Mouse (Mus musculus) E14TG2a.4 (cell line): ENCODE measurements at regions not wholly inside any gene's neighbourhood (a gene's known extent, or its start where the extent isn't known, plus 50 kb on each side); places are given as distances from the start of the nearest gene placed in this dataset.
"Not testable (repeated sequence)": the region's sequence is repeated elsewhere in the genome, so short reads cannot be mapped to it uniquely, and the experiment has no call there.

ENCODE experiments used
- H3K27me3 ChIP-seq: 2 replicates; pipeline ENCODE4 v1.6.1; 2014; ENCODE audit warnings: low read length, control low read depth; ENCODE audit not compliant: insufficient read depth
- H3K36me3 ChIP-seq: 2 replicates; pipeline ENCODE4 v1.6.1; 2014; ENCODE audit warnings: low read length, control low read depth; ENCODE audit not compliant: insufficient read depth
- H3K4me1 ChIP-seq: replicated peaks from 2 replicates; pipeline ENCODE4 v1.6.1; 2014; ENCODE audit warnings: low read depth, low read length, control low read depth
- H3K4me3 ChIP-seq: replicated peaks from 2 replicates; pipeline ENCODE4 v1.5.1; 2014; ENCODE audit warnings: mild to moderate bottlenecking, low read length
- H3K9me3 ChIP-seq: 2 replicates; pipeline ENCODE4 v1.6.1; 2014; ENCODE audit warnings: low read length, control low read depth
- CTCF ChIP-seq: conservative IDR thresholded peaks from 2 replicates; pipeline ENCODE4 v1.5.1; 2014; ENCODE audit warnings: low read length
- NANOG ChIP-seq: IDR thresholded peaks from 2 replicates; pipeline ENCODE4 v1.6.1; 2014; ENCODE audit warnings: borderline replicate concordance, low read length, mixed read lengths
- POU5F1 ChIP-seq: IDR thresholded peaks from 2 replicates; pipeline ENCODE4 v1.6.1; 2014; ENCODE audit warnings: low read length, borderline replicate concordance

GRCm38 (mm10) chr4:7256486-7256885 is 982.4 kb downstream of the Car8 start:
- no peaks in the 10 kb centered on the region for H3K9me3 ChIP-seq
- H3K36me3 ChIP-seq: no peaks in the 10 kb centered on the region
- TF ChIP-seq CTCF (no peak), NANOG (no peak), POU5F1 (no peak)
- H3K4me1 ChIP-seq: no peaks in the 10 kb centered on the region
- no peaks in the 10 kb centered on the region for H3K27me3 ChIP-seq
- no peak overlapping the region for H3K4me3 ChIP-seq

- Histone ChIP-seq H3K9me3 (no peaks in the 10 kb centered on the region), H3K4me1 (no peaks in the 10 kb centered on the region), H3K27me3 (no peaks in the 10 kb centered on the region), H3K36me3 (no peaks in the 10 kb centered on the region), H3K4me3 (no peak overlapping the region)
- TF ChIP-seq POU5F1 (no peak), CTCF (no peak), NANOG (no peak)
Observed at GRCm38 (mm10) chr4:7253616-7254015, 985.2 kb downstream of the Car8 start.

GRCm38 (mm10) chr4:7251641-7252040 is 987.2 kb downstream of the Car8 start:
- Histone ChIP-seq H3K9me3 (no peaks in the 10 kb centered on the region), H3K36me3 (no peaks in the 10 kb centered on the region), H3K4me1 (no peaks in the 10 kb centered on the region), H3K27me3 (no peaks in the 10 kb centered on the region), H3K4me3 (no peak overlapping the region)
- no peak for TF ChIP-seq POU5F1

- Histone ChIP-seq H3K27me3 (no peaks in the 10 kb centered on the region), H3K36me3 (no peaks in the 10 kb centered on the region), H3K4me1 (no peaks in the 10 kb centered on the region), H3K4me3 (no peak overlapping the region), H3K9me3 (no peaks in the 10 kb centered on the region)
- no peak for TF ChIP-seq CTCF
- no peak for TF ChIP-seq NANOG
- TF ChIP-seq POU5F1: no peak
Observed at GRCm38 (mm10) chr4:7247816-7248215, 991.0 kb downstream of the Car8 start.

GRCm38 (mm10) chr4:7247244-7247643 is 991.6 kb downstream of the Car8 start:
- no peak for TF ChIP-seq NANOG
- Histone ChIP-seq H3K9me3 (no peaks in the 10 kb centered on the region), H3K36me3 (no peaks in the 10 kb centered on the region), H3K4me3 (no peak overlapping the region), H3K4me1 (no peaks in the 10 kb centered on the region), H3K27me3 (no peaks in the 10 kb centered on the region)

GRCm38 (mm10) chr4:7246828-7247227 is 992.0 kb downstream of the Car8 start:
- Histone ChIP-seq H3K27me3 (no peaks in the 10 kb centered on the region), H3K4me1 (no peaks in the 10 kb centered on the region), H3K9me3 (no peaks in the 10 kb centered on the region), H3K4me3 (no peak overlapping the region), H3K36me3 (no peaks in the 10 kb centered on the region)
- TF ChIP-seq POU5F1: no peak
- no peak for TF ChIP-seq NANOG
- TF ChIP-seq CTCF: no peak

GRCm38 (mm10) chr4:7245653-7246052 is 993.2 kb downstream of the Car8 start:
- Histone ChIP-seq H3K4me3 (no peak overlapping the region), H3K27me3 (no peaks in the 10 kb centered on the region), H3K9me3 (no peaks in the 10 kb centered on the region), H3K36me3 (no peaks in the 10 kb centered on the region), H3K4me1 (no peaks in the 10 kb centered on the region)
- TF ChIP-seq NANOG (no peak), CTCF (no peak), POU5F1 (no peak)

- Histone ChIP-seq H3K4me3 (no peak overlapping the region), H3K4me1 (no peaks in the 10 kb centered on the region), H3K36me3 (no peaks in the 10 kb centered on the region), H3K27me3 (no peaks in the 10 kb centered on the region), H3K9me3 (no peaks in the 10 kb centered on the region)
- TF ChIP-seq CTCF (no peak), NANOG (no peak), POU5F1 (no peak)
Observed at GRCm38 (mm10) chr4:7237848-7238247, 1001.0 kb downstream of the Car8 start.

- H3K4me1 ChIP-seq, H3K36me3 ChIP-seq, H3K27me3 ChIP-seq, H3K4me3 ChIP-seq, H3K9me3 ChIP-seq: not testable (repeated sequence)
Observed at GRCm38 (mm10) chr4:7234537-7234936, 1004.3 kb downstream of the Car8 start.

GRCm38 (mm10) chr4:7228980-7229379 is 1009.9 kb downstream of the Car8 start:
- no peaks in the 10 kb centered on the region for H3K4me1 ChIP-seq

More at GRCm38 (mm10) chr4:7228980-7229379, 1009.9 kb downstream of the Car8 start:
- H3K27me3 ChIP-seq: no peaks in the 10 kb centered on the region
- no peaks in the 10 kb centered on the region for H3K36me3 ChIP-seq
- no peak overlapping the region for H3K4me3 ChIP-seq
- TF ChIP-seq NANOG (no peak), POU5F1 (no peak), CTCF (no peak)
- H3K9me3 ChIP-seq: no peaks in the 10 kb centered on the region
